ENCODE assay signal across 11 mouse cellular contexts in genomic region chr11:119855999-119856398, GRCm38 (mm10). TPM values are rescaled to one million over a fixed set of nuclear protein-coding genes. Genes with fewer than 3 reads are reported as not detected.
DNase-seq lines count a peak whose midpoint lies in the region; ATAC-seq lines count a peak whose summit lies in the region.
"Had no signal": no experiment of that assay in that cellular context is flagged by ENCODE, and none has a peak within 500 bp of the region (broad histone marks: within the 10 kb centered on the region; RNA-seq: fewer than 3 reads in every experiment).

No protein-coding gene starts in this region.

- H3K36me3 ChIP-seq in embryonic facial prominence, embryonic 14.5 days (ENCODE audit: control insufficient read depth, insufficient read depth, low read length): peaks cover 60% of the 10 kb centered on the region

- H3K27ac ChIP-seq in embryonic facial prominence, embryonic 14.5 days (replicated peaks; ENCODE audit: low read depth, low read length): no peak overlapping the region
- H3K27ac ChIP-seq: neural tube, embryonic 13.5 days had no signal

- H3K4me3 ChIP-seq in embryonic facial prominence, embryonic 14.5 days (ENCODE audit: low read depth, low read length): no peak overlapping the region
- H3K4me3 ChIP-seq: neural tube, embryonic 13.5 days had no signal

- H3K9me3 ChIP-seq in embryonic facial prominence, embryonic 14.5 days (ENCODE audit: control insufficient read depth, low read length): no peaks in the 10 kb centered on the region
- H3K9me3 ChIP-seq: neural tube, embryonic 13.5 days had no signal

- ATAC-seq in embryonic facial prominence, embryonic 14.5 days (ENCODE audit: low read depth): no peak
- ATAC-seq in megakaryocyte progenitor cell, adult 5-6 weeks (replicated peaks; ENCODE audit: poor library complexity): peak; percentile 63

- no peaks in the 10 kb centered on the region for H3K4me1 ChIP-seq in embryonic facial prominence, embryonic 14.5 days (ENCODE audit: control insufficient read depth, insufficient read depth, low read length)
- H3K4me1 ChIP-seq: neural tube, embryonic 13.5 days had no signal

- peak; percentile 47 for DNase-seq in 3134 (ENCODE audit: extremely low read depth, insufficient read length, low spot score)
- DNase-seq in 3T3-L1 (ENCODE audit: low read depth, low spot score): peak; percentile 60
- DNase-seq in embryonic facial prominence, embryonic 14.5 days (ENCODE audit: low spot score): peak; percentile 7
- DNase-seq in cerebellum, adult 11-12 months: no peak
- DNase-seq in spleen, adult 18-20 months: no peak
- no peak for DNase-seq in testis, postnatal 10 days (ENCODE audit: low spot score)
- DNase-seq in kidney, adult 8-10 months: no peak
- DNase-seq: cerebellum, postnatal 10 days had no signal

- H3K4me2 ChIP-seq in embryonic facial prominence, embryonic 14.5 days (ENCODE audit: low read depth, low read length): no peak overlapping the region
- H3K4me2 ChIP-seq: neural tube, embryonic 13.5 days had no signal

- WGBS in embryonic facial prominence, embryonic 14.5 days: 80% methylated on average over 7 of the region's 7 CpGs

- no peaks in the 10 kb centered on the region for H3K27me3 ChIP-seq in embryonic facial prominence, embryonic 14.5 days (replicated peaks; ENCODE audit: control insufficient read depth, insufficient read depth, low read length)
- H3K27me3 ChIP-seq: neural tube, embryonic 13.5 days; Patski had no signal

- no peak overlapping the region for H3K9ac ChIP-seq in embryonic facial prominence, embryonic 14.5 days (ENCODE audit: low read depth, low read length)
- H3K9ac ChIP-seq: neural tube, embryonic 13.5 days had no signal

RNA-seq across cellular contexts. Expression of gene Chmp6, which starts 57.2 kb away (rescaled TPM):
- 77.9 and 89.3 TPM in 2 replicates for polyA plus RNA-seq in embryonic facial prominence, embryonic 14.5 days (2014; fragmentation: Nextera tagmentation; extraction: Ambion mirVana)
- 15.9 and 16.2 TPM in 2 replicates for total RNA-seq in megakaryocyte progenitor cell, adult 5-6 weeks (2015)
- 33.4 and 34.8 TPM in 2 replicates for total RNA-seq in megakaryocyte progenitor cell, adult 5-6 weeks (2017)

Comparison
In these comparisons a context has a peak if more than half of its experiments do, and no peak if none do; other contexts are left out.
1. DNase-seq: peak in 3134 (single experiment), 3T3-L1 (single experiment) and embryonic facial prominence, embryonic 14.5 days (single experiment); none in cerebellum, adult 11-12 months (single experiment), spleen, adult 18-20 months (0 of 2), testis, postnatal 10 days (single experiment) and kidney, adult 8-10 months (0 of 2).